Mouse (Mus musculus): ENCODE data around the gene Grm1.

Grm1 gene

GRCm38 (mm10) chr10:10708031-10708430 is 374.1 kb downstream of the Grm1 start:
- DNase-seq: no peak

DNA sequence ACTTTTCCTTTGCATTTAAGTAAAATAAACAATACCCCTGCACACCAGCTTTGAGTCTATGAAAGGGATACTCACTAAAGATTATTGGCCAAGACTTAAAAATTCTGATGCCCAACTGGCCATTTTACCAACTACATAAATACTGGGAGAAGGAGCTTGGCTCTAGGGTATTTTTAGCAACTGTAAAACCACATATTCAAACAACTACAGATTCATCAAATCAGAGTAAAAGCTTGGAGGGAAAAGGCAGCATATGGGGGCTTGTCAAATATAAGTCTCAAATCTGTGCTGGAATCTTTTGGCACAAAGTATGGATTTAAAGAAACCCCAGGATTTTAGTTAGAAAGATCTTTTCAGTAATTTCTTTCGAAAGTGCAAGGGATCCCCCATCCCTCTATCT is 380.8 kb downstream of the Grm1 start:
- DNase-seq: no peak

DNA sequence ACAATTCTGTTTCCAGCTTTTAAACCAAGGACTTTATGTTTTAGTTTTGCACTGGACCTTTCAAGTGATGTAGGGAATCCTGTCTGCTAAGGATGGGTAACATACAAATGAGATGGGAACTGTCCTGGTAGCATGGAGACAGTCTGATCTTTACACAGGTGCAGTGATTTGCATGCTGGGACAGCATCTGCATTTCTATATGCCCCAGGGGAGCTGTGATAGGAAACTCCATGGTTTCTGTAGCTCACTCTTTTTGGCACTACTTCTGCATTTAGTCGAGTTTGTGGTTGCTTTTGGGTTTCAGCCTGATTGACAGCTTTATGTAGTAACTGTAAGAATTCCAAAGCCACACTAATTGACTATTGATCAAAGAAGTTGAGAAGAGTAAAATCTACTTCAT is 381.3 kb downstream of the Grm1 start:
- DNase-seq: no peak

- no peak for DNase-seq
Measured at GRCm38 (mm10) chr10:10697497-10697896, 384.7 kb downstream of the Grm1 start.

DNA sequence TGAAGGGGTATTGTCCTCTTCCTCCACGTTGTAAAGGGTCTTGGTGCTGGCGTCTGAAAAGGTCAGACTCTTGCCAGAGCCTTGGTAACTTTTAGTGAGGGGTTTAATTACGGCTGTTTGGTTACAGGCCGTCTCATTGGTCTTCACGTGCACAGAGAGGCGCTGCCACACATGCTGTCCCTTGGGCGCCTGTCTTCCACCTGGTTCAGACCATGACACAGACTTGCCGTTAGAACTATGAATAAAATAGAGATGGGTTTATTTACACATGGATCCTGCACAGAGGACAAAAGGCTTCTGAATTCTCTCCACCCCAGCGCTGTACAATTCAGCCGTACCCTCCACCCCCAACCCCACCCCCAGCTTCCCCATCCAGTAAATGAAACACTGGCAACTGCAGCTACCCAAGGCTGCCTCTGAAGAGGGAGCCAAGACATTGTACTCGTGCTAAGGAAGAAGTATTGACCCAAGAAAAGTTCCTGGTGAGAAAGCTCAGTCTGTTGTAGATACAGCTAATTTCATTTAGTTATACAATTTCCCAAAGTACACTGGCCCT is 392.4 kb downstream of the Grm1 start:
- DNase-seq: no peak

DNA sequence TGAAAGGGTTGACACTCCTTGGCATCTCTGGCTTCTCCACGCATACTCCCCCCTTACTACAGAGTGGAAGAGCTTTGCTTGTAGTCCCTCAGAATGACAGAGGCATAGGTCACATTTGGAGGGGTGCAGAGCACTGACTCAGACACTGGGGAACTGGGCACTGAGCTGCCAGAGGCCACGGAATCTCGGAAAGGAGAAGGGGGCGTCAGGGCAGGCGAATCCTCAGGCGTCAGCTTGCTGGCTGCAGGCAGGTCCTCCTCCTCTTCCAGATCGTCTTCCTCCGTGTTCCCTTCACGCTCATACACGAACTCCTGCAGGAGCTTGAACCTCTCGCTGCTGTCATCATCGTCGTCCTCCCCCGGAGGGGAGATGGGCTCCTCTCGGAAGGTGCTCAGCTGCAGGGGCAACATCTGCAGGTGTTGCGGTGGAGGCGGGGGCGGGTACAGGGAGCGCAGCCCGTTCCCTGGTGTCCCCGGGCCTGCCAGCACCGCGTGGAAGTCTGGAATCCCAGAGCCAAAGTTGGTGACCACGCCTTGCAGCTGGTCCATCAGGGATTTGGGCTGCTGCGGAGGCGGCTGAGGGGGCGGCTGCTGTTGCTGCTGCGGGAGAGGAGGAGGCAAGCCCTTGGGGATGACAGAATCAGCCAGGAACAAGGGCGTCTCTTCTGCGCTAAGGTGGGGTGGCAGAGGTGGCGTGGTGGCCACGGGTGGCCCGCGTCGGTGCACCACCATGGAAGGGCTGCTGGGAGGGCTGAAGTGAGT is 393.1 kb downstream of the Grm1 start:
- no peak for DNase-seq

DNA sequence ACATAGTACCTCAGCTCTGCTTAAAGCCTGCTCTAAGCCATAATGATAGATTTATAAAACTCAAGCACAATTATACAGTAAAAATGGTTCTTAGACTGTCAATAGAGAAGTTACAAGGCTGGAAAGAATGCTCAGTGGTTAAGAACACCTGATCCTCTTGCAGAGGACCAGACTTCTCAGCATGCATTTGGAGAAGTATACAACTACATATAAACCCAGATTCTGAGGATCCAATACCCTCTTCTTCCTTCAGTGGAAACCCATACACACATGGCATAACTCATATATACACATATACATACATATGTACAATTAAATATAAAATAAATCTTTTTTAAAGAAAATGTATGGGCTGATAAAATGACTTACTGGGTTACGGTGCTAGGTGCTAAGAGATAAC is 401.1 kb downstream of the Grm1 start, which contains the start of gene Gm10944:
TSS of gene Gm10944 (plus strand) at position 301 of the 400 bp plus-strand sequence.
- no peak for DNase-seq

- no peak for DNase-seq
Measured at GRCm38 (mm10) chr10:10659976-10660375, 422.2 kb downstream of the Grm1 start.

- no peak for DNase-seq
Measured at GRCm38 (mm10) chr10:10659161-10659560, 423.0 kb downstream of the Grm1 start.

DNA sequence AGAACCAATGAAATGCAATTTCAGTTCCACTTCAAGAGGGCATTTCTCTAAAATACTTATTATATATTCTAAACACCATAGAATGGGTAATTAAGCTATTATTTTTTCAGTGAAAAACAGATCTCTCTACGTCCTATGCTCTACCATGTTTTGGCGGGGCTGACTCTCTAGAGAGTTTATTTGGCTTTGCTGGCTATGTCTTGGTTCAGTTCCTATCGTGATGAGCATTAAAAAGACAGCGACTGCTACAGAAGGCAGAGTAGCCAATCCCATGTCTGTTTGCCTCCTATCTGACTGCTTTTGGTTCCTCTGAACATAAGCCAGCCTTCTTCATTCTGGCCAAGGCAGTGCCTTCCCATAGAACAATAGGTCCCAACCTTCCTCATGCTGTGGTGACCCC is 425.5 kb downstream of the Grm1 start:
- DNase-seq: no peak

DNA sequence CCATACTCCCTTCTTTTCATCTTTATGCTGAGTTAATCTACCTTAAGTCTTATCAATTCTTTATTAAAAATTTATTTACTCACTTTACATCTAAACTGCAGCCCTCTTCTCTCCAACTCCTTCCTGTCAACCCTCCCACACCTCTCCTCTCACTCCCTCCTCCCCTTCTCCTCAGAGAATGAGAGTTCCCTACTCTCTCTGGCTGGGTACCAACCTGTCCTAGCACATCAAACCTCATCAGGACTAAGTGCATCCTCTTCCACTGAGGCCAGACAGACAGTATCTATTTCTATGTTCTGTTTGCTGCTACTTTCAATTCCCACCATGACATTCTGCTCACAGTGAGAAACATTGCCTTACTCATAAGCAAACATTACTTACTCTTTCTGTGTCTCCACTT is 426.2 kb downstream of the Grm1 start:
- no peak for DNase-seq

All from kidney, adult 9 months (tissue).